Mouse (Mus musculus) yolk sac, embryonic 10.5 days (tissue): ENCODE measurements at regions not wholly inside any gene's neighbourhood (a gene's known extent, or its start where the extent isn't known, plus 50 kb on each side); places are given as distances from the start of the nearest gene placed in this dataset.

Source experiments
- DNase-seq: peaks from one replicate; pipeline ENCODE4 v3.0.0-alpha.2; 2017; ENCODE audit warnings: low spot score

DNA sequence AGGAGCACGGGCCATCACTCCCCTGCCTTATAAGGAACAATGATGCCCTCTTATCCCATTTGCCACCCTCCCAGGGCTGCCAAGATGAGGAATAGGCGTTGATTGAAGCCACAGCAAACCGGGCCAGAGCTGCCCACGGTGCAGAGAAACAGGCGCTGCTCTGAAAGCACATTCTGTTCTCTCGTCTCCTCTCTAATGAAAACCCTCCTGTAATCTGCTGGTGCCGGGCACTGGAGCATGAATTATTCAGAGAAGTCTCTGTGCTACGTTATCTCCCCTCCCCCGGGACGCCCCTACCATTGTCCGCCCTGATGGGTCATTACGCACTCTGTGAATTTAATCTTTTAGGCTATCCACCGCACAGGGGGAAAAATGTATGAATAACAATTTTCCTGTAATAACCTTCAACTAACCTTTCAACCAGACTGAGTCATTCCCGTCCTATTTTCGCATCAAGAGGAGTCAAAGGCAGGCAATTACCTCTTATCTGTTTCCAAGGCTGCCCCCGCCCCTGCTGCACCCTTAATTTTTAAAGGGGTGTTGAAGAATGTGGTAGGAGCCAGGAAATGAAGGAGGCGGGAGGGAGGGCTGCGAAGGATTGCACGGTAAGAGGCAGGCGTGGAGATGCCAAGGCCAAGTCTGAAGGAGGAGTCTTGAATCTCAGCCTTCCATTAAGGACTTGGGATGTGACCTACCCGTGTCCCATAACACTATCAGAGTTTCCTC, 201.6 kb downstream of the Tle3 start:
- DNase-seq = no peak

DNA sequence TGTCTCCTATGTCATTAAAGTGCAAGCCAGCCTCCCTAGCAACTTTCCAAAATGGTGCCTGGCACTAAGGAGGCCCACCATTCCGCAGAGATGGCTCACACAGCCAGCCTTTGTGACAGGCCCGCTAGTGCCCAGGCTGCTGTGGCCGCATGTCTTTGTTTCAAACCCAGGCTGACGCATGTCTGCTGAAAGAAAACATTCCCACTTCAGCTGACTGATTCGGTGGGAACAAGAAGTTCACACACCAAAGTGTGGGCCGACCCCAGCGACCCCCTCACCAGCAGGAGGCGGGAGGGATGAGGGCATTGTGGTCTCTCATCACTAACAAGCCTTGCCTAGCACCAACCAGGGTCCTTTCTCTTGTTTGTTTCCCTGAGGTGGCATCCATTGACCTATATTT, 190.9 kb downstream of the Tle3 start:
- DNase-seq = no peak

DNA sequence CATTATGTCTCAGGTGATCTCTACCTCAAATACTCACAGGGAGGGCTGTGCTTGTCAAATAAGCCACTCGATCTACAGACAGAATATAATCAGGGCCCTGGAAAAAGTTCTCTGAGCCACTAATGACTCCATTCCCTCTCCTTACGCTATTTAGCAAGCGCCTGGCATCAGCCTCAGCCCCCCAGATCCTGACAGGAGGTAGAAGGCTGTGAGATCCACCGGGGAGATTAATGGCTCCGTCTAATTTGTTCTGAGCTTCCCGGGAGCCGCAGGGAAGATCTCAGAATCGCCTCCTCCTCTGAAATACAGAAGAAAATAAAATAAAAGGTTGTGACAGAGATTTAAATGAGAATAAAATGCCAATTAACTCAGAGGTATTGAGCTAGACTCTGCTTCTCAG, 189.4 kb downstream of the Tle3 start:
- DNase-seq = no peak

DNA sequence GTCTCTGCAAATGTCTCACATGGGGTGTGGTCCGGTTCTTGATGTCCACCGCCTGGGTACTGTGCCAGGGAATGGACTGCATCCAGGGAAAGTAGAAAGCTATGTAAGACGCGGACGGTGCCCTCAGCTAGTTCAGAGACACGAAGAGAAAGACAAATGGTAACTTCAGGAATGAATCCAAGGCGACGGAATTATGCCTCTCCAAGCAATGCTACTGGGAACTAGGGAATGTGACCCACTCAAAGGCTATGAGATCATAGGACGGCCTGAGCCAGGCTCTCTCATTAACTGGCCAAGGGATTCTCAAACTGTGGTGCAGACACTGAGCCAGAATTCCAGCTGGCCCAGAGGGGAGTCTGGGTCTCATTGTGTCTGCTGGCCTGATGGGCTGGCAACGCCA, 186.5 kb downstream of the Tle3 start:
- DNase-seq = no peak

DNA sequence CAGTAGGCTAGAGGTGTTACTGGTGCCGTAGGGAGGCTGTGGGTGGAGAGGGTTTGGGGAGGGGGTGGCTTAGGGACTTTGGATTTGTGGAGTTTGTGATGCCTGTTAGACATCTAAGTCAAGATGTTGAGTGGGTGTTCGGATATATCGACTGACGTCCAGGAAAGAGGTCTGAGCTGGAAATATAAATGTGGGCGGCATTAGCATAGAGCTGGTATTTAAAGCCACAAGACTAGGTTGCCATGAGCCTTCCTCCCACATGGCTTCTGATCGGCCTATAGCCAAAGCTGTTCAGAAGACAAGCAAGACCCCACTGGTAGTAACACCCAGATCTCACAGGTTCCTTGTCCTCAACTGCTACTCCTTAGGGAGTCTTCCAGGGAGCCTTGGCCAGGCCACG, 184.9 kb downstream of the Tle3 start:
- no peak for DNase-seq

DNA sequence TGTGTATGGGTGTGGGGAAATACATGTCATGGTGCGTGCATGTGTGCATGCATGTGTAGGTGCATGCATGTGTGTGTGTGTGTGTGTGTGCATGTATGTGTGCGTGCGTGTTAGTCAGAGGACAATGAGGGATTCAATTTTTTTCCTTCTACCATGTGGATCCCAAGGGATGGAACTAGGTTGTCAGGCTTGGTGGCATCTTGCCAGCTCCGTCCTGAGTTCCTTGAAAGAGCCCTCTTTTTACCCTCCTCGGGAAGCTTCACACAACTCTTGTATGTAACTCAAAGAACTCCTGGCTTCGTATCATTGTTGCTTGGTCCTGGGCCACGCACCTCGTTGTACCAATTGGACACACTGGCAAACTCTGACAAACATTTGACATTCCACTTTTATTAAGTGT, 183.0 kb downstream of the Tle3 start:
- DNase-seq = no peak

DNA sequence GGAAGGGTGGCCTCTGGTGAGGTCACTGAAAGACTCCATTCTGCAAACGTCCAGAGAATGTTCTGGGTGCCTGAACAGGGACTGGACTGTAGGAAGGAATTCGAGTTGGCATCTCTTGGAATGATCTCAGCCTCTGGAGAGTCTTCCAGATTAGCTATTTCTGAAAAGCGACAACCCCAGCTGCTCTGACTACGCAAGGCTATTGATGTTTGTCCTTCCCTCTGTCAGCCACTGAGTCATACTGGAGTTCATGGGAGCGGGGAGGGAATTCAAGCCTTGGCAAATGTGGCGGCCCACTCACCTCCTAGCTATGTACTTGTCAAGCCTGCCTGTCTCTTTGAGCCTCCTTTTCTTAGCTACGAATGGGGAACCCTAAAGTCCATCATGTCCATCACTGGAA, 182.4 kb downstream of the Tle3 start:
- no peak for DNase-seq

DNA sequence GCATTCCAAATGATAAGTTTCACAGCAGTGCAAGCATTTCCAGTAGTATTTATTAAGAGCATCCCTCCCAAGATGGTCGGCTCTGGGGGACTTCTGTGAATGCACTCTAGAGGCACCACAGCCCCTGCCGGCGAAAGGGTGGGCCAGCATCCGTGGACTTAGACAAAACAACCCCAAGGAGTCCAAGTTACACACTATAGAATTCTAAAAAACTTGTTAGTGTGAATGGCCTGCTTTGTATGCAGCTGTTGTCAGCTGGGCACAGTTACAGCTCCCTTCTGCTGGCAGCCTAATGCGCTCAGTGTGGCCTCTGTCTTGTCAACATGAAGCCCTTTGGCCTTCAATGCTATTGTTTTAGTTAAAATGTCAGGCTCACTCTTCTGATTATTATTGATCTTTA, 181.5 kb downstream of the Tle3 start:
- DNase-seq = no peak

DNA sequence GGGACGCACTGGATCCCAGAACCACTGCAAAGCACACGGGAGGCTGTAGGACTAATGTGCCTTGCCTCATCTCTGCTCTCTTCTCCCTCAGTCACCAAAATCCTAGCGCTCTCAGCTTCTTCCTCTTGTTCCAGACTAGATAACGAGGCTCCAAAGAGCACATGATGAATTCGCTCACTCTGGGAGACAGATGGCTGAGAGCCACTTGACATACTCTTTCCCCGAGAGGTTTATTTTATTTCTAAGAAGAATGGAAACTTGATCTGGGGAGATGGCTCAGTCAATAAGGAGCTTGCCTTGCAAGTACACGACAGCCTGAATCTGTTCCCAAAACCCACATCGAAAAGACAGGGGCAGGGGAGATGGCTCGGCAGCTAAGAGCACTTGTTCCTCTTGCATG, 179.2 kb downstream of the Tle3 start:
- DNase-seq = no peak

DNA sequence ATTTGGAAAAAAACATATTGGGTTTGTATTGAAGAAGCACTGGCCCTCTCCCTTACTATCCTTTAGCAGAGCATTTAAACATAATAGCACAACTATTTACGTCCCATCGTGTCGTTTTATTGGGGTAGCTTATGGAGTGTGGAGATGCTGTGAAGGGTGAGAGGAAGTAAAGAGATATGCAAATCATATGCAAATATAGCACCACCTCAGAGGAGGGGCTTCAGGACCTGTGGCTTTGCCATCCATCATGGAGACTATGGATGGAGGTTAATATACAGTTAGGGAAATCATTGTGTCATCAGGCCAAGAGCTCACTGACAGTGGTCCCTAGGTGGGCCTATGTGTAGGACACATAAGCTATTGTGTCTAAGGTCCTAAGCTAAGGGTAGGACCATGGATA, 178.2 kb downstream of the Tle3 start:
- no peak for DNase-seq

DNA sequence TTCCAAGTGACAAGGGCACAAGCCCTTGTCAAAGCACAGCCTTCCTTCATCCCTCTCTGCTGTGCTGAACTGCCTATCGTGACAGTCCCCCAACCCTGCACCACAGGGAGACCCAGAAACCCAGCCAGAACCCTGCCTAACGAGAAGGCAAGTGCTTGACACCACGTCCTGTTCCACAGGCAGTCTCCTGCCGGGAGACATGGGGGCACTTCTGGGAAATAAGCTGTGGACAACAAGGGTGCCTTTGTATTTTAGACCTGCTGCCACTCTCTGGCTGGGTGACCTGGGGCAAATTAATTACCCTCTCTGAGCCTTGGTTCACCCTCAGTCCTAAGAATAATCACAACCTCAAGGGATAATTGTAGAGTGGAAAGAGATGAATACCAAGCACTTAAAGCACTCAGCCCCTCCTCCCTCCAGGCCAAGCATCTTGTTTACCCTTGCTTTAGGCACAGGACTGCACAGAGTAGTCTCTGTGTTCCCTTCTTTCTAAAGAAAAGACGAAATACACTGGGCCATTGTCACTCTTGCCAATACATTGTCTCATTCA, 177.6 kb downstream of the Tle3 start:
- DNase-seq = no peak

DNA sequence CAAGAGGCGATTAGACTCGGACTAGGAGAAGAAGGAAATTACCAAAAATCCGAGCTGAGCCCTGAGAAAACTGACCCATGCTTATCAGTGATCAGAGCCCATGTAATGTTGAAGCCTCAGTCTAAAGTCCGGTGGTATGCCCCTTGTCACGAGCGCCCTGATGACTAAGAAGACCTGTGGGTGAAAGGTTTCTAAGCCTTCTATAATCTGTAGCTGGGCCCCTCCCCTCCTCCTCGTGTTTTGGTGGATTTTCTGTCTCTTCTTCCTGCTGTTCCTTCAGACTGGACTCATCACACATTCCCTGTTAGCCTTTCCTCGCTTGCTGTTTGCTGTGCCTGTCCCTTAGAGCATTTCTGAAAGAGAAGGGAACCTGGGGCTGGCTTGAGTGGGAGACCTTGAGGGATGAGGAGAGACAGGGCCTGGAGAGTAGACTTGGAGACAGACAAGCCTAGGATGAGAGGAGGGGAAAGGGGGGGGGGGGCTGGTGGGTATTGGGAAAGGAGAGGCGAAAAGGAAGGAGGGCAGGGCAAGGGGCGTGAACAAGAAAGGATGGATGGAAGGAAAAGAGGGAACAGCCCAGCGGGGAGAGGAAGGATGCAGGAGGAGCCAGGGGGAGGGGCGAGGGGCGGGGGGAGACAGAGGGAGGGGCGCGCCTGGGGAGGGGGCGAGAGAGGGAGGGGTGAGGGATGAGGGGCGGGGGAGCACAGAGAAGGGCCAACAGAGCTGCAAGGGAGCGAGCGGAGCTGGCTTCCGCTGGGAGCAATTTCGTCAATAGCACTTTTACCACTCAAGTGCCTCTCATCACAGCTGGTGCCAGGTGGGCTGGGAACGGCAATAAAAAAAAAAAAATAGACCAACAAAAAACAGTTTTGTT, 165.4 kb downstream of the Tle3 start:
- peak; percentile 20 for DNase-seq

DNA sequence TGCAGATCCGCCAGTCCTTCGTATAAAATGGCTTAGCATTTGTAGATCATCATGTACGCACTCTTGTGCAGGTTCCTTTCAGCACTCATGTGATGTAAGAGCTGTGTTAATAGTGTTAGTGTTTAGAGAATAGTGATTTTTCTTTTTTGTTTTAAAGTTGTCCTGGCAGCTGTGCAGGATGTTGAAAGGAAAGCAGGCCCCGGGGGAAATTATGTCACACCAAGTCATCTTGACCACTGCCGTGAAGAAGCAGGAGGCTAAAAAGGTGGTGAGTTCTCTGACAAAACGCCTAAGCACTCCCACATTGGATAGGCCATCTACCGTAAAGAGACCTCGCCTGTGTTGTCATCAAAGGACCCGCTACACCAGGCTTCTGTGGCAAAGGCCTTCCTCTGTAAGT, 161.1 kb downstream of the Tle3 start:
- DNase-seq = no peak

DNA sequence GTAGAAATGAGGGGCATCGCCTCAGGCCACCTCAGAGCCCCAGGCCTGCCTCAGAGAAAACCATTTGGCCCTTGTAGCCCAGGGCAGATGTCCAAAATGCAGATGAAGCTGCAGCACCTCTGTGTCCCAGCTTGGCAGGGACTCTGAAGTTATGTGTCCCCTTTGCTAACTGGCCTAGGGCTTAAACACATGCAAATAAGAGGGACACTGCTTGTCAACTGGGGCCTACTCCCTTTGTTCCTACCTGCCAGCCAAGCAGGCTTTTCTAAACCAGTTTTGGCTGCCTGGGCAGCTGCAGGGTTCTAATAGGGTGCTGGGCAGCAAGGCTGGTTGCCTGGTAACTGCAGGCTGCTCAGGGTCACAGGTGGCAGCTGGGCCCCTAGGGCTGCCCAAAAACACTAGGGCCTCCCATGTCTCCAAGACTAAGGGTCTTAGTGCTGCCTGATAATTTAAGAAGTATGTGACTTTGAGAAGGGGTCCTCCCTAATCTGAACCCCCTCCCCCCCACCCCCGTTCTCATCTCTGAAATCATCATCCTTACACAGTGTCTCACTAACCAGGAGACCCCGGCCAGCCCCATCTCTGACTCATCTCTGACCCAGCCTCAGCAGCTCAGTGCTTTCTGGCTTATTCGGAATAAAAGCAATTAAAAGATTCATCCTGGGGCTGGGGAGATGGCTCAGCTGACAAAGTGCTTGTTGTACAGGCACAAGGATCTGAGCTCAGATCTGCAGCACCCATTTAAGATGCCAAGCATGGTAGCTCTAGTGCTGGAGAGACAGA, 158.3 kb downstream of the Tle3 start:
- no peak for DNase-seq

DNA sequence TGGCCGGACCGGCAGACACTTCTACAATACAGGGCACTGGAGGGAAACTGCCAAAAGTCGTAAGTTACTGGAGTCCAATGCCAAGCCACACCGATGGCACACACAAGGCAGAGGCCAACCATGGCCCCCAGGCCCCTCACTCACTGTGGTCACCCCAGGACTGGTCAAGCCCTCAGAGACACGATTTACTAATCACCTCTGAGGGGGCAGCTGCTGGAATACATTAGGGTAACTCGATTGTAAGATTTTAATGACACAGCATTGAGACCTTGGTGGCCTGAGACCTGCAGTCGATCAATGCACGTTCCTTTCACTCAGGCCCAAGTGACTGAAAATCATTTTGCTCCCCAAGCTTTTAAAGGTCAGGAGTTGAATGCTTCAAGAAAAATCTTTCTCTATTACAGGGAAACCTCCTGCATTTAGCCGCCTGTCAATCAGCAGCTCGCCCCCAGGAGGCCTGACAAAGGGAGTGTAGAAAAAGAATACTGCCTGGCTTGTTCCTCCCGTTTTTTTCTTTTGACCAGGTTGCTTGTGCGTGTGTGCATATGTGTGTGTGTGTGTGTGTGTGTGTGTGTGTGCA, 156.2 kb downstream of the Tle3 start:
- no peak for DNase-seq

DNA sequence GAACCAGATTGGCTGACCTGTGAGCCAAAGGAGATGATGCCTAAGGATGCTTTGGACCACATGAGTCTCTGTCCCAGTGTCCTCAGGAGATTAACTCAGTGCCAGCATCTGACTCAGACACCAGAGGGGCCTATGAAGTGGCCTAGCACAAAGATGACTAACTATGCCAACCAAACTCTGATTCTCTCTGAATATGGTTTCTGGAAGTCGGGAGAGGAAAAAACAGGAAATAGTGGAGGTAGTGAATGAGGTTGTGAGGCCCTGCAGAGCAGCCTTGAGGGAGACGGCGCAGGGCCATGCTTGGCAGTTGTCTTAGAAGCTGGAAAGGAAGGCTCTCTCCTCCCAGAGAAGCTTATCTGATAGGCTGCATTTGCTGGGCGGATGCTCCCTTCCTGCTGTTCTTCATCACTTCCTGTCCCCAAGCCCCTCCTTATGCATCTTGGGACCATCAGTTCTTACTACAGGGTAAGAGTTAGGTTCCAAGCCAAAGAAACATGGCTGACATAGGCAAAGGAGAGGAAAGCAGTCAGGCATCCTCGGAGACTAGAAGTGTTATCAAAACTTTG, 155.4 kb downstream of the Tle3 start:
- no peak for DNase-seq

DNA sequence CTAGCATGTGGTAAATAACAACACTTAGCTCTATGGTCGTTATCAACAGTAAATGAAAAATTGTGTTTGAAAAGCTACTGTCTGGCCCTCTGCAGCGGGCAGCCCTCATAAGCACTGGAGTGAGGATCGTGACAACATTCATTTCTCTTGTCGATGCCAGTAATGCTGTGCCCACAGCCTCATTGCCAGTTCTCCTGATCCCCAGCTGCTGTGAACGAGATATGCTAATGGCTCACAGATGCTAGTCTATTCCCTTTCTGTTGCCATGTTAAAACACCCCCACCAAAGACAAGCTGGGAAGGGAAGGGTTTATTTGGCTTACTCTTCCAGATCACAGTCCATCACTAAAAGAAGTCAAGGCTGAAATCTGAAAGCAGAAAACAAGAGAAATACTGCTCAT, 148.0 kb downstream of the Tle3 start:
- DNase-seq = no peak

DNA sequence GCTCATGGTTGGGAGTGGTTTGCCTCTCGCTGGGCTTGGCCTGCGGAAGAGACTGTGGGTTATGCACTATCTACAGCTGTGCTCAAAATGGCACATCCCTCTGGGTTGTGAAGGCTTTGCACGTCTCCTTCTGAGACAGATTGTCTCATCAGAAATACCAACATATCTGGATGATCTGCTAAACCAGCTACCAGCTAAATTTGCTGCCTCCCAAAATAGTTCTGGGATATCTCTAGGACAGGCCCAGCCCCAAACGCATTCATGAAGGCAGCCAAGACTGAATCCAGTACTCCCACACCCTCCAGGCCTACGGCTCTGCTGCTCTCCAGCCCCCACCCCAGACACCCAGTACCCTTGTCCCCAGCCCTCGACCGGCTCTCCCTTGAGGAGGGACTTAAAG, 145.7 kb downstream of the Tle3 start:
- no peak for DNase-seq

DNA sequence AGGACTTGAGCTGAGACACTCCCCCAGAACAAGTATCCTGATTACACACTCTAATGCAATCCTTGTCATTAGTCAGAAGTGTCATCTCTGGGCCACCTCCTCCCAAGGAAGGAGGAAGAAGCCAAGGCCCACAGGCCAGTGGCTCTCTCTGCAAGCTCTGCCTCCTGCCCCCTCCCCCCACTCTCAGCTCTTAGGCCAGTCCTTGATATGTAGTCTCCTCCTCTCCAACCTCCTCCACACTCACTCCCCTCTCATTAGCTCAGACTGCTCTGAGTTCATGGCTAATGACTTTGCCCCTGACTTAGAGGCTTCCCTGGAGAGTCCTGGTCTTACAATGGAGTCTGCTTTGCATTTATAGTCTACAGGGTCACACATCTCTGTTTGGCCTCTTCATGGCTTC, 139.3 kb downstream of the Tle3 start:
- DNase-seq = no peak

DNA sequence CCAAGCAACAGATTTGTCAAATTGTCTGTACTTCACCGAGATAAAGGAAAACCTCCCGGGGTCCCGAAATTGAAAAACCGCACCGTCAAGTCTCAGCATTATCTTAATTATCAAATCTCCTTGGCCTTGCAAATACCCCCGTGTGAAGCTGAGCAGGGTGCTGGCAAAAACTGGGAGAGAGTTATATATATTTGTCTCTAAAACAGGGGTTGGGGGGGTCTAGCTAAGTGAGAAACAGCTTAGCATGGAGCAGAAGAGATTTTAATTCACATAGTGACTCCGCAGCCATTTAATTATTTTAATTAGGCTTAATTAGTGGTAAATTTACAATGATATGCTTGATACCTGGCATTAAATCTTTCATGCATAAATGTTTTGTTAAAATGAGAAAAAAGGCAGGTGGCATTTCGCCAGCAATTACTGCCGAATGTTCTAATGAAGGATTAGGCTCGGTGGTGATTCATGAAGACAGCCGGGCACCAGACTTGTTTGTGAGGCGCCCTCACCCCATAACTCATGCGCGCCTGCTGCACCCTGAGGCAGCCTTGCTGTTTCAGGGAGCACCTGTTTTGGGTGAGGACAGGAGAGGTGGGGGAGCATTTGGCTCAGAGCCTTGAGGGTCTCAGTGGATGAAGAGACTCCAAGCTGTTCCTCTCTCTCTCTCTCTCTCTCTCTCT, 138.2 kb downstream of the Tle3 start:
- DNase-seq = no peak

DNA sequence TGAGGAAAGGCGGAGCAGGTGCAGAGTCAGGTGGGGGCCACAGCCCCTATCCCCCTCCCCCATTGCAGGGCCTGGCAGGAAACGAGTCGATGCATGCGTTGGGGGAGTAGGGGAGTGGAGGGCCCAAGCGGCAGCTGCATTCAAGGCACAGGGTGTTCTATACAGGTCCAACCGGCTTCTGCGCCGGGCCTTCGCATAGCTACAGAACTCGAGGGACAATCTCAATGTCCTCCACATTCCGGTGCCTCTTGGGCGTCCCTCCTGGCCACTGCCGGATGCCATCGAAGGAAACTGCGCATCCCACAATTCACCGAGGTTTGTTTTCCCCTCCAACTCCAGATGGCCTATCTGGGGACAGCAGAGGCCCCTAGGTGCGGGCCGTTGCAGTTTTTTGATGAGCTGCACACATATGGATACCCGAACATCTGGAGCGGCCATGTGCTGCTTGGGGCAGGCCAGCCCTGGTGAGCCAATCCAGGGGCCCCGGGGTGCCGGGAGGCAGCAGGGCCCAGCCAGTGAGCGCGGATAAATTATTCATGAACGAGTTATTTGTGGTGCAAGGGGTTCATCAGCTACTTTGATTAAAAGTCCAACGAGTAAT, 137.5 kb downstream of the Tle3 start:
- no peak for DNase-seq
